Mouse (Mus musculus) embryonic fibroblast, embryonic 13.5 days (primary cell): ENCODE results near the gene 4930539E08Rik.

Source experiments
- CTCF ChIP-seq: IDR thresholded peaks from 2 replicates; pipeline ENCODE4 v1.5.1; 2011; ENCODE audit warnings: mild to moderate bottlenecking, control low read depth, low read length, moderate library complexity, borderline replicate concordance; ENCODE audit not compliant: insufficient read depth
- POLR2A ChIP-seq: IDR thresholded peaks from 2 replicates; pipeline ENCODE4 v1.6.1; 2011; ENCODE audit warnings: low read depth, mild to moderate bottlenecking, control low read depth, low read length, moderate library complexity

GRCm38 (mm10) chr17:28943740-28944139, 28.6 kb upstream of the 4930539E08Rik start, which contains the start of gene Pxt1:
- TF ChIP-seq POLR2A (no peak), CTCF (no peak)
